Mouse (Mus musculus) urinary bladder, postnatal 0 days (tissue): Measurements from ENCODE around the gene Gstm3. TPM values are rescaled to one million over a fixed set of nuclear protein-coding genes. Genes with fewer than 3 reads are reported as not detected.

Experiments used
- polyA plus RNA-seq: library from polyadenylated mRNA; unstranded; fragments of >200 nt; fragmentation: Nextera tagmentation; extraction: Ambion mirVana; gene quantifications from 2 replicates; pipeline ENCODE4 v1.2.1, GENCODE M21; 2015

Gstm3 gene
- 0.33 and 0.40 TPM in 2 replicates for polyA plus RNA-seq

GRCm38 (mm10) chr3:107968724-107969395 lies at the start of gene Gstm3:
Gene Gstm3 (minus strand): TSS chr3:107969283.

GRCm38 (mm10) chr3:108017473-108018189 lies 48.5 kb upstream of the Gstm3 start, which contains the start of gene Gstm1:
Gene Gstm1 (minus strand): TSS chr3:108017973.

GRCm38 (mm10) chr3:107986041-107986562 lies 17.0 kb upstream of the Gstm3 start, which contains the start of gene Gstm2:
Gene Gstm2 (minus strand): TSS chr3:107986453.

GRCm38 (mm10) chr3:107943239-107943990 lies 25.7 kb downstream of the Gstm3 start, which contains the start of gene Gstm6:
Gene Gstm6 (minus strand): TSS chr3:107943749.

GRCm38 (mm10) chr3:107931670-107932069 lies 37.4 kb downstream of the Gstm3 start, which contains the start of gene Gstm7:
Gene Gstm7 (minus strand): TSS chr3:107931817.

Other genes with a start within 250 kb of the Gstm3 start
- gene Csf1, start 208.8 kb downstream of the Gstm3 start, polyA plus RNA-seq: 21.6 and 26.2 TPM in 2 replicates
- gene Eps8l3, start 92.1 kb downstream of the Gstm3 start, polyA plus RNA-seq: not detected in 2 replicates
- gene Gstm5, start 73.5 kb downstream of the Gstm3 start, polyA plus RNA-seq: 84.8 TPM in 2 replicates
- 1.8 and 2.5 TPM in 2 replicates for gene Gstm7, start 37.5 kb downstream of the Gstm3 start, polyA plus RNA-seq
- gene Gstm6, start 25.5 kb downstream of the Gstm3 start, polyA plus RNA-seq: 2.4 and 2.5 TPM in 2 replicates
- 109 and 123 TPM in 2 replicates for gene Gstm2, start 17.2 kb upstream of the Gstm3 start, polyA plus RNA-seq
- gene Gstm1, start 48.7 kb upstream of the Gstm3 start, polyA plus RNA-seq: 1,712 and 1,836 TPM in 2 replicates
- gene Gstm4, start 75.6 kb upstream of the Gstm3 start, polyA plus RNA-seq: 58.6 and 63.9 TPM in 2 replicates
- gene Ampd2, start 117.4 kb upstream of the Gstm3 start, polyA plus RNA-seq: 14.9 and 16.5 TPM in 2 replicates
- gene Gnat2, start 123.5 kb upstream of the Gstm3 start, polyA plus RNA-seq: 0.28 and 0.45 TPM in 2 replicates
- gene Gnai3, start 176.9 kb upstream of the Gstm3 start, polyA plus RNA-seq: 98.7 and 117 TPM in 2 replicates
- 0.06 TPM in 1 of 2 replicates, not detected in the other for gene Gpr61, start 185.6 kb upstream of the Gstm3 start, polyA plus RNA-seq
- gene Amigo1, start 217.1 kb upstream of the Gstm3 start, polyA plus RNA-seq: 2.7 and 3.2 TPM in 2 replicates
- gene Cyb561d1, start 231.9 kb upstream of the Gstm3 start, polyA plus RNA-seq: 3.2 and 4.2 TPM in 2 replicates
- gene Atxn7l2, start 241.7 kb upstream of the Gstm3 start, polyA plus RNA-seq: 3.8 and 4.5 TPM in 2 replicates